Mouse (Mus musculus): Measurements from ENCODE around the gene Pafah2.

The Pafah2 gene

GRCm38 (mm10) chr4:134421971-134422370 is 25.9 kb downstream of the Pafah2 start:
- DNase-seq (ENCODE audit: low spot score in 2 of 2) = no peak

GRCm38 (mm10) chr4:134423949-134424348 is 27.8 kb downstream of the Pafah2 start:
- DNase-seq (ENCODE audit: low spot score in 2 of 2) = no peak

- DNase-seq (ENCODE audit: low spot score in 2 of 2) = peak in 1 of 2 experiments; percentile 59
Measured at GRCm38 (mm10) chr4:134425088-134425487, 29.0 kb downstream of the Pafah2 start.

- DNase-seq (ENCODE audit: low spot score in 2 of 2) = peak; percentile 89 to 96
Measured at GRCm38 (mm10) chr4:134430381-134431004, 34.4 kb downstream of the Pafah2 start.

GRCm38 (mm10) chr4:134432686-134433360 is 36.7 kb downstream of the Pafah2 start:
- DNase-seq (ENCODE audit: low spot score in 2 of 2) = no peak

- DNase-seq (ENCODE audit: low spot score in 2 of 2) = no peak
Measured at GRCm38 (mm10) chr4:134436185-134436584, 40.1 kb downstream of the Pafah2 start.

GRCm38 (mm10) chr4:134436659-134437058 is 40.5 kb downstream of the Pafah2 start:
- no peak for DNase-seq (ENCODE audit: low spot score in 2 of 2)

- DNase-seq (ENCODE audit: low spot score in 2 of 2) = no peak
Measured at GRCm38 (mm10) chr4:134439119-134439518, 43.0 kb downstream of the Pafah2 start.

- DNase-seq (ENCODE audit: low spot score in 2 of 2) = no peak
Measured at GRCm38 (mm10) chr4:134439919-134440318, 43.8 kb downstream of the Pafah2 start.

GRCm38 (mm10) chr4:134442216-134442615 is 46.1 kb downstream of the Pafah2 start:
- no peak for DNase-seq (ENCODE audit: low spot score in 2 of 2)

- no peak for DNase-seq (ENCODE audit: low spot score in 2 of 2)
Measured at GRCm38 (mm10) chr4:134443589-134443988, 47.5 kb downstream of the Pafah2 start.

GRCm38 (mm10) chr4:134444949-134445348 is 48.8 kb downstream of the Pafah2 start:
- DNase-seq (ENCODE audit: low spot score in 2 of 2) = peak; percentile 70 to 82

GRCm38 (mm10) chr4:134445489-134445888 is 49.4 kb downstream of the Pafah2 start:
- DNase-seq (ENCODE audit: low spot score in 2 of 2) = no peak

- no peak for DNase-seq (ENCODE audit: low spot score in 2 of 2)
Measured at GRCm38 (mm10) chr4:134447966-134448365, 51.8 kb downstream of the Pafah2 start.

- DNase-seq (ENCODE audit: low spot score in 2 of 2) = no peak
Measured at GRCm38 (mm10) chr4:134449595-134450391, 53.7 kb downstream of the Pafah2 start.

- peak; percentile 69 to 78 for DNase-seq (ENCODE audit: low spot score in 2 of 2)
Measured at GRCm38 (mm10) chr4:134450392-134451195, 54.5 kb downstream of the Pafah2 start.

- DNase-seq (ENCODE audit: low spot score in 2 of 2) = no peak
Measured at GRCm38 (mm10) chr4:134451484-134451883, 55.4 kb downstream of the Pafah2 start.

- no peak for DNase-seq (ENCODE audit: low spot score in 2 of 2)
Measured at GRCm38 (mm10) chr4:134453619-134454400, 57.7 kb downstream of the Pafah2 start.

- no peak for DNase-seq (ENCODE audit: low spot score in 2 of 2)
Measured at GRCm38 (mm10) chr4:134455310-134455709, 59.2 kb downstream of the Pafah2 start.

GRCm38 (mm10) chr4:134457130-134457825 is 61.2 kb downstream of the Pafah2 start:
- DNase-seq (ENCODE audit: low spot score in 2 of 2) = no peak

All from left cerebral cortex, adult 9 months (tissue).